Mouse (Mus musculus) MEL (cell line): Measurements from ENCODE around the gene Tmem169.
"Not testable (repeated sequence)": the region's sequence is repeated elsewhere in the genome, so short reads cannot be mapped to it uniquely, and the experiment has no call there.

Source experiments
- CTCF ChIP-seq, 3 experiments: IDR thresholded peaks in 2 of 3; conservative IDR thresholded peaks in 1 of 3; 2 replicates each; pipeline ENCODE4 v1.5.1; 2011 to 2012; ENCODE audit warnings: low read length in 3 of 3, low read depth in 2 of 3, mild to moderate bottlenecking in 2 of 3, improper control_type of control experiment in 1 of 3, inconsistent platforms in 1 of 3, mixed read lengths in 1 of 3, moderate library complexity in 1 of 3; ENCODE audit not compliant: control insufficient read depth in 1 of 3, insufficient read depth in 1 of 3, poor library complexity in 1 of 3, severe bottlenecking in 1 of 3
- EP300 ChIP-seq, 2 experiments: IDR thresholded peaks; 2 replicates each; pipeline ENCODE4 v1.6.1; 2011; ENCODE audit warnings: improper control_type of control experiment in 2 of 2, low read length in 2 of 2, low read depth in 1 of 2, mild to moderate bottlenecking in 1 of 2
- KAT2A ChIP-seq: conservative IDR thresholded peaks from 2 replicates; pipeline ENCODE4 v1.6.1; 2012; ENCODE audit warnings: low read depth, low read length, improper control_type of control experiment, inconsistent platforms
- NELFE ChIP-seq: IDR thresholded peaks from 2 replicates; pipeline ENCODE4 v1.6.1; 2011; ENCODE audit warnings: low read depth, low read length, improper control_type of control experiment
- RAD21 ChIP-seq: IDR thresholded peaks from 2 replicates; pipeline ENCODE4 v1.6.1; 2011; ENCODE audit warnings: mild to moderate bottlenecking, low read depth, low read length, improper control_type of control experiment
- RCOR1 ChIP-seq: IDR thresholded peaks from 2 replicates; pipeline ENCODE4 v1.6.1; 2012; ENCODE audit warnings: low read depth, mild to moderate bottlenecking, inconsistent platforms, low read length, improper control_type of control experiment
- TCF12 ChIP-seq: IDR thresholded peaks from 2 replicates; pipeline ENCODE4 v1.6.1; 2014; ENCODE audit warnings: low read depth, mild to moderate bottlenecking, inconsistent platforms, low read length, improper control_type of control experiment, moderate library complexity
- USF1 ChIP-seq: IDR thresholded peaks from 2 replicates; pipeline ENCODE4 v1.6.1; 2014; ENCODE audit warnings: low read depth, mild to moderate bottlenecking, inconsistent platforms, low read length, improper control_type of control experiment, moderate library complexity
- ZNF384 ChIP-seq: IDR thresholded peaks from 2 replicates; pipeline ENCODE4 v1.6.1; 2012; ENCODE audit warnings: low read depth, mild to moderate bottlenecking, inconsistent platforms, low read length, improper control_type of control experiment

GRCm38 (mm10) chr1:72236363-72237006 is 47.7 kb upstream of the Tmem169 start:
- TF ChIP-seq NELFE; RAD21; CTCF (IDR thresholded peaks at IDR 0.05 in 2 of 3, conservative IDR thresholded peaks at IDR 0.05 in 1 of 3; ENCODE audit: control insufficient read depth in 1 of 3, insufficient read depth in 1 of 3, low read depth in 2 of 3, low read length in 3 of 3, poor library complexity in 1 of 3, severe bottlenecking in 1 of 3); ZNF384; TCF12; USF1; RCOR1; KAT2A; EP300 (IDR thresholded peaks at IDR 0.05; ENCODE audit: low read depth in 1 of 2, low read length in 2 of 2): not testable (repeated sequence)
